Mouse (Mus musculus) layer of hippocampus, adult 18-20 months (tissue): ENCODE measurements at regions not wholly inside any gene's neighbourhood (a gene's known extent, or its start where the extent isn't known, plus 50 kb on each side); places are given as distances from the start of the nearest gene placed in this dataset.

Experiments used
- DNase-seq, 2 experiments: peaks; one replicate each; pipeline ENCODE4 v3.0.0; 2022; ENCODE audit warnings: low spot score in 2 of 2

DNA sequence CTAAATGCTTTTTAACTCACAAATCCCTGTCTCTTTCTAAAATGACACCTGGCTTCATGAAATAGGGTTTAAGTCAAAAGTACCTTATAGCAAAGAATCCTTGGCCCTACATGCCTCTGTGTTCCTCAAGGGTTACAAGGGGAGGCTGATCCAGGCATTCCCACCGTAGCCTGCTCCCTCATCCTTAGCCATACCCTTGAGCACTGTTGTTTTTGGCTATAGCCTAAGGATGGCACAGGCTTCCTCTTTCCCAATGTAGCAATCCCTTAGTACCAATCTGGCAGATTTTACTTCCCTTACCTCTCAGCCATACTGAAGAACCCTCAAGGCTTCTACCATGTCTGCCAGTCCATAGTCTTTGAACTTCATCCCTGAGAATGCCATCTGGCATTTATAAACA, 194.2 kb upstream of the Gm9747 start:
- no peak for DNase-seq

DNA sequence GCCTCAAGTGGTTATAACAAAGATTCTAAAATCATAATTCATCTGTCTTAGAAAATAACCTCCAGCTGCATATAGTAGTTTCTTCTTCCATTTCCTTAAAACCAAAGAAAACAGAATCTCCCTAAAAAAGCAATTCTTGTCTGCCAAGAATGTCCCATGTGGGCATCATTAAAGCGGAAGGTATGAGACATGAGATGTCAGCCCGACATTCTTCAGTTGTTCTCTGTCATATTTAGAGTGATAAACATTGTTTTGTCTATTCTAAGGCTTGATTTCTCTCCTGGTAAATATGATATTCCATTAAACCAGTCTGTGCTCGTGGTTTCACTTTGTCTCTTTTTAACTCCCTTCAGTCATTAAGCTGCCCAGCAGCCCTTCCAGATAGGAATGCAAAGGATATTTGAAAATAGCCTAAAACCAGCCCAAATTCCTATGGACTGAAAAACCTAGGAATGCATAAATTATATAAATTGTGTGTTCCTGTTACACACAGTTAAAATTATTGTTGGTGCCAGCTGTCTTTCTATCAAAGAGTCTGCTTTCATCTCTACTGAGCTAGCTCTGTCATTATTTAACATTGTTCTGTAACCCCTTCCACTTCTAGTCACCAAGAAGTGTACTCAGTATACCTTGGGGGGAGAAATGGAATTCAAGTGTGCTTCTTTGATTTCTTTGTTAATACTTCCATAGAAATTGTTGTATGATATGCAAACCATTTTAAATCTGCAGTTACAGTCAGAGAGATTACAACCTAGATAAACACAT, 191.4 kb upstream of the Gm9747 start:
- DNase-seq = no peak

DNA sequence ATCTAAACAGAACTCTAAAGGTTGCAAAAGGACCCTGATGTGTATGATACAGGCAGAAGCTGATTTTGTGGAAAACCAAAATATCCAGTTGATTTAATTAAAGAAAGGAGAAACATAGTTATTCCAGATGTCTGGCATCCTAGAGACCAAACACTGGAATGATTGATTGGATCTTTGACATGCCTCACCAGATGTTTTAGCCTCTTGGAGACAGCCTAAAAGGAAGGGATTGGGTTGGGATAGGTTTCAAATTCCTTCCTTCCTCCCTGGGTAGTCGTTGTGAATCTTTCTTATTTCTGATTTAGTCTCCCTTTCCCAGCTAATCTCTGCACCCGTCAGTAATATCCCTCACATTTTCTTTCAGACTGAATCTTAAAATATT, 190.9 kb upstream of the Gm9747 start:
- DNase-seq = no peak

DNA sequence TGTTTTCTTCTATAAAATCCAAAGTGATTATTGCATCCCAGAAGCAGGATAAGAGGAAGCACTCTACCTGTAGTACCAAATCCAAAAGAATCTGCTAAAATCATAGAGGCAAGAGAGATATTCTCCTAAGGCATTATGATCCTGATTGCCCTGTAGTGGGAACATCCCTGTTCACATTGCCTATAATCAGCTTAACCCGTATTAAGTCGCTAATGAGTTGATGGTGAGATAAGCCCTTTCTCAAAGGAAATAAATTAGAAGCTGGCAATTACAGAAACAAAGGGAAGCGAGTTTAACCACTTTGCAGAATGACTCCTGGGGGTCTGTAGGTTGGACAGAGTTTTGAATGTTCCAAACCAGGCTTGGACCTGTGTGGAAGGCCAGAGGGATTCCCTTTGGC, 190.4 kb upstream of the Gm9747 start:
- DNase-seq = no peak

DNA sequence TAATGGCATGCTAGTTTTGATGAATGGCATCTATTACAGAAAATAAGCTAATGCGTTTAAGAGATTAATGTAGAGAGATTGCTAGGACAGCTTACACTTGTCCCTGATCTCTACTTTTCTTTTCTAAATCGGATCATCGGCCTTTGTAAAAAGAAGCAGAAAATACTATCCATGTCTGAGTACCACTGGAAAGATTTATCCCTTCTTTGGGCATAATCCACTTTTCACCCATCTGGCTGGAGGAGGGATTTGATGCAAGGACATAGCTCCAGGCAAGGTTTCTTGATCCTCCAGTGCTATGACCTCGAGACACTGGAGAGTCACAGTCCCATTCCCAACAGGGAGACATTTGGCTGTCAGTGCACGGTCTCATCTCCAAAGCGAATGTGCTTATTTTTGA, 166.6 kb upstream of the Gm9747 start:
- DNase-seq = no peak

DNA sequence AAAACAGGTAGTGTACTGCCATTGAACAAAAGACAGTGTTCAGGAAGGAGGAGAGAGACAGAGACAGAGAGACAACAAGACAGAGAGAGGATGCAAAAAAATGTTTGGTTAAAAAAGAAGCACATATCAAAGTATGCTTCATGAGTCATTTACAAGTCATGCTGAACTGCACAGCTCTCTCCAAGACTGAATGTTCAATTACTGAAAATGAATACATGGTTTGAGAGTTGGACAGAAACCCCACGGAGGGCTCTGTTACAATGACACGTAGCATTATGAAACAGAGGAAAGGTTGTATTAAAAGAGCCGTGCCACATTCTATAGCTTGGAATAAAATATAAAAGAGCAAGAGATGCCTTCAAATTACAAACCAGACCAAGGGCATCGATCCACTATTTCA, 164.3 kb upstream of the Gm9747 start:
- no peak for DNase-seq

DNA sequence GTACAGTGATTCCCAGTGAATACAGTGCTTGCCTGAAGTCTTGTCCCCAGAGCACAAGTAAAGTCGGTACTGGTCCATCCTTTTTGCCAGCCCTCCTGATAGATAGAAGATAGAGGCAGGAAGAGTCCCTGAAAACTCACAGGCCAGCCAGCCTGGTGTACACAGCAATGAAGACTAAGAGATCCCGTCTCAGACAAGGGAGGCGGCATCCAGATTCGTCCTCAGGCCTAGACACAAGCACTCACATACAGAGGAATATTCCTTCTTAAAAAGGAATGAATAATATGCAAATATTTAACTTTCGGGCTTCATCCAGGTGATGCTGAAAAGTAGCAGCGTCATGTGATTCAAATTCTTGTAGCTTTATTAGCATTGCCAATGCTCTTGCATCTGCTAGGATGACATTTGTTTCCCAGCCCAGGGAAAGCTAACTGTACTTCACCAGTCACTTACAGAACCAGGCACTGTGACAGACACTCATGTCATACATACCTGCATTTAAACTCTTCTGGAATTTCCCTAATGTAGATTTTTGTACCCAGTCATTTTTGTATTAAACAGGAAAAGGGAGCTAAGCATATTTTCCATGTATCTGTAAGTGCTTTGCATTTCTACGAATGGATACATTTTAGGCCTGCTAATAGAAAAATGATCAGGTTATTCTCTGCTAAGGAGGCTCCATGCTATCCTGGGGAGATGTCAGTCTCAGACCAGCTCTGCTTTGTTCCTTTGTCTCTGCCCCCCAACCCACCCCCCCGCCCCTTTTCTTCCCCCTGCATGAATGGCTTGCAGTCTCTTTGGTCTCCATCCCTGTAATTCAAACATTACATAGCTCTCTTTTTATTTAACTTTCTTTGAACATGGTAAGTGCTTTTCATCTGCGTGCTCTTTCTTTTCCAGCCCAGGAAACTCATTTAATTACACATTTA, 162.5 kb upstream of the Gm9747 start:
- DNase-seq = no peak

DNA sequence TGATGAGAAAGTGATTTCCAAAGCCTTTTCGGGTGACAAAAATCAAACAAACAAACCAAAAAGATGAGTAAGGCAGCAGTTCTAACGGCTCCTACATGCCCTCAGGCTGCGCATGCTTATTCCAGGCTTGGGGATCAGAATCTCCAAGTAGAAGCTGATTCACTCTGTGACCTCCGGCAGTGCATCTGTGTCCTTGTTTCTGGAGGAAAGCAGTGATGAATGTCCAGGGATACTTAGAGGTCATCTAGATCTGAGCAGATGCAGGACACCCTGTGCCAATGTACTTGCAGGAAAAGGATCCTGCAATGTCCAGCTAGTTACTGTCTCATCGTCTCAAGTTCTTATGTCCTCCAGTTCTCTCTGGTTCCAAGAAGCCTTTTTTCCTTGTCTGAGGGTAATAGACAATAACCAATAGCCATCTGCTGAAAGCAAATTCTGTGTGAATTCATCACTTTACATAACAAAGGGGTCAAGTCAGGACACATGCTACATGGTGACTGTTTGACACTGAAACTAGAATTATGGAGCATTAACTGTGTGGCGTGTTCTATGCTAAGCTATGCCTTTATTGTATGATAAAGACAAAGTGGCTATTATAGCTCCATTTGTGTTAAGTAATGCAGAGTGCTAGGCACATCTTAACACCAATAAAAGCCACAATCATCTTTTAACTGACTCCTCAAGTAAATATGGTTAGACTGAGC, 143.6 kb upstream of the Gm9747 start:
- DNase-seq = no peak

DNA sequence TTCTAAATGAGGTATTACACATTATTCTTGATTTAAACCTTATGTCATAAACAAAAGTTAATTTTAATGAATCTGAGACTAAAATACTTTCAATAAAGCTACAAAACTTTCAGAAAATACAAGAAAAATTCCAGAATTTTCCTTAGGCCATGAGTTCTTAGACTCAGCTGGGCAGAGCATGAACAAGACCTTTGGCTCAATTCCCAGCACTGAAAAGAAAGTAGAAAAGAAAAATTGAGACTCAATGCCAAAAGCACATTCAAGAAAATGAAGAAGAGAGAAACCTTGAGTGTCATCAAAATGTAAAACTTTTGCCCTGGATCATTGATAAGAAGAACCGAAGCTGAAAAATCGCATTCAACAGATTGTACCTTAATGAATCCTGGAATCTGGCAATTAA, 137.8 kb upstream of the Gm9747 start:
- no peak for DNase-seq

DNA sequence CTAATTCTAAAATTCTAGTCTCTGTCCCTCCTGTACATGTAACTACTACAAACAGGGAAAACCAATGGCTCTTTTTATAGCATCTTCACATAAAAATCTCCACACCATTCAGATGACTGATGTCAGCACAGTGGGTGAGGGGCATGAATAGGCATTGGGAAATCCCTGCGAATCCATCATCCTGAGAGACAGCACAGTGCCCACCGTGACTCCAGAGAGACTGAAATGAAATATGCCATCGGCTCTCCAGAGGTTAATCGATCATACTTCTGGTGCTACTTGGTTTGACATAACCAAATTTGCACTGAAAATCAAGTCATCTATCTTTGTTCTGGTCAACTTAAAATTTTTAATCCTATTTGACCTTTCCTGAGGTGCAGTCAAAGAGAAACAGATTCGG, 126.2 kb upstream of the Gm9747 start:
- DNase-seq = no peak

DNA sequence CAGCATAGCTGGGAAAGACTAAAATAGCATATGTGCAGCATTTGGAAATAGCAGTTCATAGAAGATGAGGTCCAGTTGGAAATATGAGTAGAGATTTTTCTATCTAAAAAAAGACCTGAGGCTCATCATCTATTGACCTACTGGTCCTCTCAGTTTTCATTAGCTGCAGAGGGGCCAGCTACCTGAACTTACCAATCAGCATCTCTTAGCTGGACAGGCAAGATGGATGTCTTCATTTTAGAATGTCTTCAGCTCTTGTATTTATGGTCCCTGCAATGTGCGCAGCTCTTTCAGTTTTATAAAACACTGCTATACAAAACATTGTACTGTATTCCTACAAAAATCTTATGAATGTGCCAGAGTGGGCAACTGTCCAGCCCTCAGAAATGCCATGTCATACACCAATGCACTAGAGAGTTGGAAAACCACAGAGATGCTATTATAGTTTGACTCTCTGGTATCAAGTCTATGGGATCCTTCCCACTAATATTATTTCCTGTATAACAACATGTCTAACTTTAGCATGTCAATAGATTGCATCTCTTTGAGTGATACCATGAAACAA, 122.8 kb upstream of the Gm9747 start:
- DNase-seq = no peak

DNA sequence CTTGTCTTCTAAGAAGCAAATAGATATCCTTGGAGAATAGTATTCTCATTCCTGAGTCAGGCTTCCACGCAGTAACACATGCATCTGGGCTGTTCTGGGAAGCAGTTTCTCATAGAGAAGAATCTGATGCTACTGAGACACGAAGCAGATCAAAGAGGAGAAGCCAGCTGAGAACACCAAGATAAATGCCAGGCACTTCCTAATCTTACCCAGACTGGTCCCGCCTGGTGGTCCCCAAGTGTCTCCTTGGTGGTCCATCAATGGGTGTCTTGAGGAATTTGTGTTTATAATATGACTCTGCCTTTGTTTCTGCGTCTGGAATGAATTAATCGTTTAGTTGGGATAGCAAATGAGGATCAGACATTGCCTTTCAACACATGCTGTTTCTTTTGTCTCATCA, 120.5 kb upstream of the Gm9747 start:
- peak in 1 of 2 experiments; percentile 9 for DNase-seq

DNA sequence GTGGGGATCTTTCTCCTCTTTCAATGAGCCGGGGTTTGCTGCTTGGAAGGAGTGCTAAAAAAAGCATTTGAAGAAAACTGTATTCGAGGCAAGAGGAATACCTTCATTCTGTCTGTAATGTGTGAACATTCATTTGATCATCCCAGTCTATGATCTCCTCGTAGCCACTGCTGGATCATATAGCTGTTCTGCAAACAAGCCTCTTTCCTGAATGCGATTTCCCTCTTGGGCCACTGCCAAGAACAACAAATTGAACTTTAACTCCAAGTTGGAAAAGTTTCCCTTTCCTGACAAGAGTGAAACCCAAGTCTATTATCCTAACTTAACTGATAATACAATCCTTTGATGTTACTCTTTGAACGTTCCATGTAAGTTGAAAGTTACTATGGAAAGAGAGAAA, 108.4 kb upstream of the Gm9747 start:
- no peak for DNase-seq

DNA sequence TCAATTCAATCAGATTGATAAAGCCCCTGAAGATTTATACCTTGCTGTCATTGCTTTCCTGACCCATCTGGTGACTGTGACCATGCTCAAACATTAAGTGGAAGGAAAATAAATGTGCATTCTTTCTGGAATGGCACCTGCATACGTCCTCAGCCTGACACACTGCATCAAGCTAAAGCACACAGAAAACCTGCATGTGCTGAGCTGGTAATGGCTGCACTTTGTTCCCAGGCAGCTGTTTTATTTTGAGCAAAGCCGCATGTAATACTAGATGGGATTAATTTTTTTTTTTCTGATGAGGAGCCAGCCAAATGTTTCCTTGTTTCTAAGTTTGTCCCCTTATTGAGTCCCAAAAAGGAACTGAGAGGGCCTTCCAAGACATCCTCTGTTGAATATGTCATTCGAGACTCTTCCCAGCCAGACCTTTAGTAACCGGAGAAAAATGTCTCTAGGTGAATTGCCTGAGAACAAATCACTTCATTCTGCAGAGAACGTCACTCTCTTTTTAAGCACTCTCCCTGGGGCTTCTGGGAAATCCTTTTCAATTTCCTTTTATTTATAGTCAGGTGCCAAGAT, 103.1 kb upstream of the Gm9747 start:
- no peak for DNase-seq

DNA sequence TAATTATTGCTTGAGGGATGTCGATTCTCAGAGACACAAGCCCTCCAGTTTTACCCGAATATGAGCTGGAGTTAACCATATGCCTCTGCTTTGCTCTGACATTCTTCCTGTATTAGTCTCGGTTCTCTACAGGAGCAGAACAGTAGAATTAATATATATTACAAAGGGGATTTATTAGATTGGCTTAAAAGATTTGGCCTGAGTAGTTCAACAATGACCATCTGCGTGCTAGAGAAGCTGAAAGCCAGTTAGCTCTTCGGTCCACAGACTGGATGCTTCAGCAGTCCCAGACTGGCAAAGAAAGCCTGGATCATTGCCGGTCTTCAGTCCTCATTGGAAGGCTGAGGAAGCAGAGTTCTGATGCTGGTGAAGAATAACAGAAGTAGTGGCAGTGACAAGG, 100.4 kb upstream of the Gm9747 start:
- no peak for DNase-seq

DNA sequence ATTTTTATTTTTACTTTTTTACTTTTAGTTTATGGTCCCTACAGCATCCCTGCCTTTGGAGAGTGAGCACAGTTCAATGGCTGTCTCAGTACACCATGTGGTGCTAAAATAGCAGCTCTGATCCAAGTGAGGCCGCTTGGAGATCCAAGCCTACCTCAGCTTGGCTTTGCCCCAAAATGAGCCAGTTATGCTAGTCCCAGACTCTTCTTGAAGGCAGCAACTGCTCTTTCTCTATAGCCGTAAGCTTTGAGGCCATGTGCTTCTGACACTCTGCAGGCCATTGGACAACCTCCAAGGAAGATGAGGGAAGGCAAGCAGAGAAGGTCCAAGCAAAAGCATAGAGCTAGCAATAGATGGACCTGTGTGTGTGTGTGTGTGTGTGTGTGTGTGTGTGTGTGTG, 98.0 kb upstream of the Gm9747 start:
- DNase-seq = no peak

DNA sequence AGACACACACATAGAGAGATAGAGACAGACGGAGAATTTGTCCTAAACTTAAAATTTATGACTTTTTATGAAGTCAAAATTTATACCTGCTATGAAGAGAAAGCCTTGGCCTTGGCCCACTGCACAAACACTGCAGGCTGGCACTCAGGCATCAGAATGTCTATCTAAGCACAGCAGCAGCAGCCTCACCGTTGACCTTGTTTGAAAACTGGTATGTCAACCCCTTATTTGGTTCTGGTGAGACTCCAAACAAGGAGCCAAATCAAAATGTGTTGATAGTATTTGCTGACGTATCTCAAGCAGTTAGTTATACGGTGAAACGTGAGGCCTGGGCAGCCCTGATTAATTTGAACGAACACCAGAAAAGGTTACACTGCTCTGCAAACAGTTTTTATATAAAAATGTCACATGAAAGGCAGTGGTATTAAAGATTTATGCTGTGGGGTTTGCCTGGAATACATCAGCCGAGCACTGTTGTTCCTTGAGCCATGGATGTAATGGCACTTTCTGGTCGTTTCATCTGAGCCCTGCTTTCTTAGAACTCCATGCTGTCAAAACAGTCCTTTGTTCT, 97.1 kb upstream of the Gm9747 start:
- DNase-seq = no peak

DNA sequence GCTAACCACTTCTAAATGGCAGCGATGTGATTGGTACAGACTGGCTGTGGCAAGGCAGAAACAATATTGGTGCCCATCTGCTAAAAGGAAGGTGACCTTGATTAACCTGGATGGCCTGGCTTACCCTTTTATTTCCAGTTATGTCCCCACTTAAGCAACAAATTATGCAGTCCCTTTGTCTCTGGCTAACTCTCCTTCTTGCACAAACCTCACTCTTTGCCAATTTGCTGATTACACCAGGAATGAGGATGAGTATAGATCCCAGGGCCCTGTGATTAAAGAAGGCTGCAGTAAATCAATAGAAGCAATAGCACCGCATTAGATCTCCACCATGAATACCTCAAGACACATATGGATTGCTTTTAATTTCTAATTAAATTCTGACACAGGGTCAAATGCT, 87.7 kb upstream of the Gm9747 start:
- no peak for DNase-seq

DNA sequence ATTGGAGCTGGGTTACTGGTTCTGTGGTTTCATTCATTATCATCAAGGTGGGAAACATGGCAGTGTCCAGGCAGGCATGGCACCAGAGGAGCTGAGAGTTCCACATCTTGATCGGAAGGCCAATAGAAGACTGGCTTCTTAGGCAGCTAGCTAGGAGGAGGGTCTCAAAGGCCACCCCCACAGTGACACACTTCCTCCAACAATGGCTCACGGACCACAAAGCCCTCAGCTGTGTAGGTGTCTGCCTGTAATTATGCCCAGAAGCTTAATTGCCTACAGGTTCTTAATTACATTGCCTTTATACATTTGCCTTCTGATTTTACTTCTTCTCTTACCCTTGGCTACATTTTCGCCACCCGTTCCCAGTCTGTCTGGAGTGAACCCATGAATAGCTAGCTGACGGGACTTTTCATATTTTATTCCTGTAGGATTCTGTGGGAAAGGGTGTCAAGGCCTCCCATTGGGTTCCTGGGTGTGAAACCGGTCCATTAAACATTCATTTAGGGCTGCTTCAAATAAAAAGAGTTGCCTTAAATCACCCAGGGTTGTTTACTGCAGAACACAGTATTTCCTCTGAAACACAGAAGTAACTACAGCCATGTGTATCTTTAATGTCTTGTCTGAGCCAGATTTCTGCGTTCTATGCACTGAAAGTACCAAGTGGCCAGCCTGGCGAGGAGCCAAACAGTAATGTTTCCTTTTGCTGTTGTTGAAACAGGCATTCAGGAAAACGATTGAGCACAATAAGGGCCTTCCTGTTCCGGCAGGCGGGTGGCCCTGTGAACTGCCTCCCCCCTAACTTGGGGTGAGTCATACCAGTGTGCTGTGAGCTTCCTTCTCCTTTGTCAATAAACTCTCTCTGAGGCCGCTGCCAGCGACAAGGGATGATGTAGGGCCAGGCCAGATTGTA, 82.4 kb upstream of the Gm9747 start:
- peak; percentile 19 to 61 for DNase-seq

DNA sequence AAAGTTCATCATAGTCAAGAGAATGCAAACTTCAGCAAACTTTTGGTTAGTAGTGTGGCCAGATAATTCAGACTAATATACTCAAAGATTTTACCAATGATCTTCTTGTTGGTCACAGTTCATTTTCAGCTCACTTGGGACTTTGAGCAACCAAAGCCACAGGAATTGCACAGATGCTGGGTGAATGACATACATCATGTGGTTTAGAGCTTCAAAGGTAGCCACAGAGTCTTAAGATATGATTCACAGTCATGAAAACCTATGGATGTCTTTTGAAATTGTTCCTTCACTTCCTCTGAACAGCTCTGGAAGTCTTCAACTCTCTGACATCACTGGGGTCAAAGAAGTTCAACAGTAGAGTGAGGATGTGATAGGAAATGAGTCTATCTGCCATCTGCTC, 77.0 kb upstream of the Gm9747 start:
- DNase-seq = no peak
